Mouse (Mus musculus): Measurements from ENCODE around the gene Olfr1512. TPM values are rescaled to one million over a fixed set of nuclear protein-coding genes. Genes with fewer than 3 reads are reported as not detected.

Olfr1512 gene
- polyA plus RNA-seq (2017; shearing (Covaris generic)): not detected

GRCm38 (mm10) chr14:52379068-52379467 lies at the start of gene Olfr1512:
Gene Olfr1512, minus strand, starts transcription at chr14:52379168.

GRCm38 (mm10) chr14:52414273-52414672 lies 35.3 kb upstream of the Olfr1512 start, which contains the start of gene Olfr1510:
Gene Olfr1510, minus strand, starts transcription at chr14:52414373.

GRCm38 (mm10) chr14:52397279-52397678 lies 18.3 kb upstream of the Olfr1512 start, which contains the start of gene Olfr1511:
Gene Olfr1511, minus strand, starts transcription at chr14:52397379.

GRCm38 (mm10) chr14:52356308-52356707 lies 22.7 kb downstream of the Olfr1512 start, which contains the start of gene Olfr1513:
Gene Olfr1513, minus strand, starts transcription at chr14:52356408.

DNA sequence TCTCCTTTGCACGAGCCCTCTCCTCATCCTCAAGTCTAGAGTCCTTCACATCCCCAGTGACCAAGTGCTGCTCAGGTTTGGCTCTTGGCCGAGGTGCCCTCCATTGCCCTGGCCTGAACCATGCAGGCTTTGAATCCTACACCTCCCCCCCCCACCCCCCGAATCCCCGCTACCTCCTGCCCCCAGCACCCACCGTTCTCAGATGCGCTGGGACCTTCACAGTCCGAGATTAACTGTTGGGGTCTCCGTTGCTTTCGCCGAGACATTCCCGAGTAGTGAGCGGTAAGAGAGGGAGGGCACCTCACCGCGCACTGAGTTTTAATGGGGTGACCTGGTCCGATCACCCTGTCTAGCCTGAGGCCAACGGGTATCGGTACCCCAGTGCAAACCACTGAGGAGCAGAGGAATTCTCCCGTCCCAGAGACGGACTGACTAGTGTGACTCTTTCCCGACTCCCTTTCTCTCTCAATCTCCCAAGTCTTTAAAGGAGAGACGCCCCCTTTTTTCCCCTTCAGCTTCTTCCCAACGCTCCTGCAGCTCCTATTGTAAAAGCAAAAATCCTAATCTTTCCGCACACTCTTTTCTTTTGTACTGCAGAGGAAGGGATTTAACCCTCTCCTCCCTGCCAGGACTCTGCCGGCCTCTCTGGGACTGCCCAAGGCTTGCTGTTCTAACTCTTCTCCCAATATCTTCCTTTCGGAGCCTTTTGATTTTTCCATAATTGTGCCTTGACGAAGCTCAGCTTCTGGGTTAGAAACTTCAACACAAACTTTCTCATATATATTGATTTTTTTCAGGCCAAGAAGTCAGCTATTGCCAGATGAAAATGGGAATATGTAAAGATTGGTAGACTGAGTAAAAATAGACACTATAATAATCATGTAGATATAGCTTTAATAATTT lies 50.8 kb downstream of the Olfr1512 start, which contains the start of gene Sall2:
TSS of gene Sall2 (minus strand) at position 853 of the 903 bp plus-strand sequence.

Other genes starting within 250 kb of the Olfr1512 start
- gene Supt16, start 181.8 kb downstream of the Olfr1512 start, polyA plus RNA-seq (2017; shearing (Covaris generic)): 17.0 TPM
- 42.7 TPM for gene Chd8, start 121.4 kb downstream of the Olfr1512 start, polyA plus RNA-seq (2017; shearing (Covaris generic))
- gene Tox4, start 100.0 kb downstream of the Olfr1512 start, polyA plus RNA-seq (2017; shearing (Covaris generic)): 128 TPM
- 19.6 TPM for gene Rab2b, start 99.6 kb downstream of the Olfr1512 start, polyA plus RNA-seq (2017; shearing (Covaris generic))
- 62.6 TPM for gene Mettl3, start 74.0 kb downstream of the Olfr1512 start, polyA plus RNA-seq (2017; shearing (Covaris generic))
- 0.97 TPM for gene Sall2, start 50.4 kb downstream of the Olfr1512 start, polyA plus RNA-seq (2017; shearing (Covaris generic))
- gene Olfr1513, start 22.8 kb downstream of the Olfr1512 start, polyA plus RNA-seq (2017; shearing (Covaris generic)): not detected
- not detected for gene Olfr1511, start 18.2 kb upstream of the Olfr1512 start, polyA plus RNA-seq (2017; shearing (Covaris generic))
- gene Olfr1510, start 35.2 kb upstream of the Olfr1512 start, polyA plus RNA-seq (2017; shearing (Covaris generic)): not detected
- not detected for gene Olfr1509, start 63.8 kb upstream of the Olfr1512 start, polyA plus RNA-seq (2017; shearing (Covaris generic))
- not detected for gene Olfr1508, start 88.3 kb upstream of the Olfr1512 start, polyA plus RNA-seq (2017; shearing (Covaris generic))
- 0.40 TPM for gene Olfr1507, start 116.6 kb upstream of the Olfr1512 start, polyA plus RNA-seq (2017; shearing (Covaris generic))

Measured in naive thymus-derived CD4-positive, alpha-beta T cell, adult 5 months (primary cell).